Mouse (Mus musculus) limb, embryonic 14.5 days (tissue): ENCODE data around the gene Hspg2. TPM values are rescaled to one million over a fixed set of nuclear protein-coding genes. Genes with fewer than 3 reads are reported as not detected.

Experiments
- ATAC-seq: fragments of 200-750 bp; cut with Nextera tagmentation; 2 replicates; pipeline ENCODE4 v1.8.0; 2017; ENCODE audit warnings: low read depth, moderate number of reproducible peaks, moderate TSS enrichment; ENCODE audit not compliant: low FRiP score
- DNase-seq: peaks from one replicate; pipeline ENCODE4 v3.0.0-alpha.2; 2015; ENCODE audit warnings: low spot score
- H3K27ac ChIP-seq: fragments of 300-500 bp; sonication (generic); replicated peaks from 2 replicates; pipeline ENCODE4 v1.5.1; 2014; ENCODE audit warnings: low read depth, mild to moderate bottlenecking, low read length, moderate library complexity, mixed read lengths
- H3K27me3 ChIP-seq: fragments of 300-500 bp; sonication (generic); 2 replicates; pipeline ENCODE4 v1.6.1; 2014; ENCODE audit warnings: low read length, mixed read lengths; ENCODE audit not compliant: control insufficient read depth, insufficient read depth
- H3K36me3 ChIP-seq: fragments of 300-500 bp; sonication (generic); 2 replicates; pipeline ENCODE4 v1.6.1; 2014; ENCODE audit warnings: mild to moderate bottlenecking, low read length, moderate library complexity, mixed read lengths; ENCODE audit not compliant: control insufficient read depth, insufficient read depth
- H3K4me1 ChIP-seq: fragments of 300-500 bp; sonication (generic); 2 replicates; pipeline ENCODE4 v1.6.1; 2014; ENCODE audit warnings: antibody characterized with exemption, low read length, mixed read lengths; ENCODE audit not compliant: control insufficient read depth, insufficient read depth
- H3K4me2 ChIP-seq: fragments of 300-500 bp; sonication (generic); replicated peaks from 2 replicates; pipeline ENCODE4 v1.6.1; 2014; ENCODE audit warnings: low read depth, mild to moderate bottlenecking, low read length, moderate library complexity; ENCODE audit not compliant: severe bottlenecking
- H3K4me3 ChIP-seq: fragments of 300-500 bp; sonication (generic); replicated peaks from 2 replicates; pipeline ENCODE4 v1.5.1; 2014; ENCODE audit warnings: low read length
- H3K9ac ChIP-seq: fragments of 300-500 bp; sonication (generic); 2 replicates; pipeline ENCODE4 v1.6.1; 2014; ENCODE audit warnings: mild to moderate bottlenecking, low read depth, low read length, moderate library complexity; ENCODE audit not compliant: severe bottlenecking
- H3K9me3 ChIP-seq: fragments of 300-500 bp; sonication (generic); 2 replicates; pipeline ENCODE4 v1.6.1; 2016; ENCODE audit warnings: low read length; ENCODE audit not compliant: control insufficient read depth
- POLR2A ChIP-seq: fragments of 200-500 bp; IDR thresholded peaks from 2 replicates; pipeline ENCODE4 v1.8.0; 2012; ENCODE audit warnings: inconsistent platforms, mild to moderate bottlenecking, moderate library complexity, borderline replicate concordance; ENCODE audit not compliant: insufficient read depth, insufficient read length; ENCODE audit errors: extremely low read depth
- WGBS: fragments of 180-500 bp; shearing (Covaris S2); extraction: QIAGEN DNeasy Blood & Tissue Kit; methylation state at CpG from one replicate; pipeline ENCODE4 v1.1.7; 2014; 5-methylcytosine and 5-hydroxymethylcytosine counted together
- polyA plus RNA-seq, 2 experiments: library from polyadenylated mRNA; depleted of rRNA in 1 of 2; stranded (reverse) in 1 of 2; unstranded in 1 of 2; fragments of >200 nt; fragmentation: Nextera tagmentation in 1 of 2; extraction: Ambion mirVana in 1 of 2; gene quantifications; 2 replicates each; pipeline versions ENCODE4 v1.2.1 to v1.2.3; 2012 to 2014

Gene Hspg2
- polyA plus RNA-seq, 2 experiments: 65.6 to 97.4 TPM

GRCm38 (mm10) chr4:137598577-137598976 is 130.0 kb downstream of the Hspg2 start:
- H3K27ac ChIP-seq: no peak overlapping the region
- no peaks in the 10 kb centered on the region for H3K27me3 ChIP-seq
- no peak for TF ChIP-seq POLR2A
- 74% methylated on average over 5 of the region's 5 CpGs for WGBS
- ATAC-seq (no peak), DNase-seq (no peak)
- H3K36me3 ChIP-seq: peaks cover 4% of the 10 kb centered on the region; the same call in 1 of the 2 replicates
- no peaks in the 10 kb centered on the region for H3K9me3 ChIP-seq
- peaks cover 17% of the 10 kb centered on the region for H3K4me1 ChIP-seq
- H3K9ac ChIP-seq: no peak overlapping the region
- H3K4me2 ChIP-seq: no peak overlapping the region
- no peak overlapping the region for H3K4me3 ChIP-seq

DNA sequence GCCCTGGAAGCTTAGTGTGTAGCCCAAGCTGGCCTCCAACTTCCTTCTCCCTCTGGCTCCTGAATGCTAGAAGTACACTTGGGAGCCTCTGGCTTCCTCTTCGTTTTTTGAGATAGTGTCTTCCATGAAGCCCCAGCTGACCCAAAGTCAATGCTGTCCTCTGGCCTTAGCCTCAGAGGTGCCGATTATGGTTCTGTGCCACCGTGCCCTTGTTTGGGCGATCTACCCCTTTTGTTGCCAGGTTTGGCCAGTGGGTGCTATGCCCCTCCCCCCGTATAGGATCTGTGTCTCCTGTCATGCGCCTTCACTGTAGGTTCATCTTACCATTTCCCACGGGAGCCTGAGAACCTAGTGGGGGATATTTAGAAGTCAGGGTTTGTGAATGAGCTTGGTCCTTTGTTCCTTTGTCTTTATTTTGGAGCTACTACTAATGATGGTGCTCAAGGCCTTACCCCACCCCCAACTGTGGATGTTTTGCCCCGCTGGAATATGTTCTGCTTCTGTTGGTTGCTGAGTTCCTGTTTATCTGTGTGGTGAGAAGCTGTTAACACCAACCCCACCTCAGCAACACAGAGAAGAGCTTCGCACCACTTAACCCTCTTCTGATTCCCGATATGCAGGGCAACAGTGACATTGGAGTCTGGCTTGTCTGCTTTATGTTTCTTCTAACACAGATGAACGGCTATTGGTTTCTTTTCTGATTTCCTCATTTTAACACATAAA is 135.0 kb downstream of the Hspg2 start:
- Histone ChIP-seq H3K9ac (no peak overlapping the region), H3K9me3 (no peaks in the 10 kb centered on the region), H3K4me3 (no peak overlapping the region), H3K27me3 (no peaks in the 10 kb centered on the region), H3K4me1 (no peaks in the 10 kb centered on the region), H3K36me3 (peaks cover 40% of the 10 kb centered on the region), H3K4me2 (no peak overlapping the region), H3K27ac (no peak overlapping the region)
- no peak for ATAC-seq
- WGBS: 79% methylated on average over 11 of the region's 11 CpGs
- no peak for TF ChIP-seq POLR2A
- no peak for DNase-seq

DNA sequence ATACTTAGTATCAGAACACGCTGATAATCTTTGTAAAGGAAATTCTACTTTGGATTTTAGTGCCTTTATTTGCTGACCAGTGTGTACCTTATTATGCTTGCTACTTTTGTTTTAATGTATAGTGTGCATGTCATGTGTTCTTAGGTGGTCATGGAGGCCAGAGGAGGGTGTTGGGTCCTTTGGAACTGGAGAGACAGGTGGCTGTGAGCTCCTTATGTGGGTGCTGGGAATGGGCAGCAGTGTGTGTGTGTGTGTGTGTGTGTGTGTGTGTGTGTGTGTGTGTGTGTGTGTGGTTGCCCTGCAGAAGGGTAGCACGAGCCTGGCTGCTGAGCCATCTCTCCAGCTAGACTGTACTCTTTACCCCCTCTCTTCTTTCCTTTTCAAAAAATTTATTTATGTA is 138.5 kb downstream of the Hspg2 start:
- H3K9me3 ChIP-seq: no peaks in the 10 kb centered on the region
- no peaks in the 10 kb centered on the region for H3K27me3 ChIP-seq
- no peak for ATAC-seq
- no peak overlapping the region for H3K27ac ChIP-seq
- no peak for DNase-seq
- peaks cover 73% of the 10 kb centered on the region for H3K36me3 ChIP-seq
- no peak overlapping the region for H3K9ac ChIP-seq
- H3K4me1 ChIP-seq: no peaks in the 10 kb centered on the region
- WGBS: 95% methylated on average over 2 of the region's 2 CpGs
- TF ChIP-seq POLR2A: no peak
- no peak overlapping the region for H3K4me2 ChIP-seq
- H3K4me3 ChIP-seq: no peak overlapping the region

GRCm38 (mm10) chr4:137609281-137609680 is 140.7 kb downstream of the Hspg2 start:
- WGBS: 84% methylated on average over 7 of the region's 7 CpGs
- DNase-seq: no peak
- TF ChIP-seq POLR2A: no peak

DNA sequence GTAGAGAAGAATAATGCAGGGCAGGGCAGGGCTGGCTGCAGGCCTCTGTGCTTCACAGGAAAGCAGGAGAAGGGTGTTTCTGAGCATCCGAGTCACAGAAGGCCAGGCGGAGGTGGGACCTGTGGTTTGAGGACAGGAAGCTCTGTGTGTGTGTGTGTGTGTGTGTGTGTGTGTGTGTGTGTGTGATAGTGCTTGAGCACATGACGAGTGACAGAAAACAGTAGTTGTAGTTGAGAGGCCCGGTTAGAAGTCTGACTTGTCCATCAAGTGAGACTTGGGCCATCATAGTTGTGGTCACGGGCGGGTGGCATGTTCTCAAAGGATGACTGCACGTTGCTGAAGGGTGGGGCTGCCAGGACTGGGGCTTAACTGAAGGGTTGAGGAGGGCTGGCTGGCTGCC is 141.1 kb downstream of the Hspg2 start:
- Histone ChIP-seq H3K9me3 (no peaks in the 10 kb centered on the region), H3K27me3 (no peaks in the 10 kb centered on the region), H3K4me1 (no peaks in the 10 kb centered on the region), H3K27ac (no peak overlapping the region), H3K36me3 (peaks cover 94% of the 10 kb centered on the region), H3K4me2 (no peak overlapping the region), H3K4me3 (no peak overlapping the region), H3K9ac (no peak overlapping the region)
- 84% methylated on average over 7 of the region's 7 CpGs for WGBS
- DNase-seq (no peak), ATAC-seq (no peak)
- TF ChIP-seq POLR2A: no peak

More at GRCm38 (mm10) chr4:137609281-137609680, 140.7 kb downstream of the Hspg2 start:
- Histone ChIP-seq H3K4me3 (no peak overlapping the region), H3K36me3 (peaks cover 94% of the 10 kb centered on the region), H3K27me3 (no peaks in the 10 kb centered on the region), H3K27ac (no peak overlapping the region), H3K9me3 (no peaks in the 10 kb centered on the region), H3K4me2 (no peak overlapping the region), H3K4me1 (no peaks in the 10 kb centered on the region), H3K9ac (no peak overlapping the region)
- ATAC-seq: no peak
